Mouse (Mus musculus): ENCODE results near the gene Szt2.

DNA sequence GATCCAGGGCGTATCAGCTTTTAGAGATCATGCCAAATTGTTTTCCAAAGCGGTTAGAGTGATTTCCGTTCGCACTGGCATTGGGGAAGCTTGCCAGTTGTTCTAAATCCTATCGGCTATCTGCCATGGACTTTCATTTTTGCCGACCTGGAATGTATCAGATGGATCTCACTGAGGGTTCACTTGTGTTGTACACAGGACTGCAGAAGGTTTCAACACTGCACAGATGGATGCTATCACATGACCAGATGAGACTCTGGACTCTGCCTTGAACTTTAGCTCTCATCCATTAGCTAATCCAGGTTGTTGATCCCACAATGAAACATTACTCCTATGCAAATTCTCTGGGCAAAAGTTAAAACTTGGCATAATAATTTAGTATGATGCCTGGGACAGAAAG, 52.3 kb downstream of the Szt2 start:
- TF ChIP-seq POLR2AphosphoS2 (IDR thresholded peaks at IDR 0.05; ENCODE audit: low read depth, low read length): no peak
- no peak for TF ChIP-seq SMC3 (IDR thresholded peaks at IDR 0.05; ENCODE audit: low read depth, low read length)
- no peak for TF ChIP-seq ZNF384 (IDR thresholded peaks at IDR 0.05; ENCODE audit: low read depth, low read length)
- no peak for TF ChIP-seq E2F4 (IDR thresholded peaks at IDR 0.05; ENCODE audit: insufficient replicate concordance, low read depth, low read length)
- TF ChIP-seq MXI1 (IDR thresholded peaks at IDR 0.05; ENCODE audit: low read depth, low read length): no peak
- no peak for TF ChIP-seq CTCF (conservative IDR thresholded peaks at IDR 0.05 in 1 of 2, IDR thresholded peaks at IDR 0.05 in 1 of 2; ENCODE audit: low read depth in 2 of 2, low read length in 2 of 2)
